Mouse (Mus musculus) midbrain, embryonic 14.5 days (tissue): ENCODE results near the gene Atp6v0a1. TPM values are rescaled to one million over a fixed set of nuclear protein-coding genes. Genes with fewer than 3 reads are reported as not detected.

Source experiments
- ATAC-seq: fragments of 200-750 bp; cut with Nextera tagmentation; 2 replicates; pipeline ENCODE4 v1.8.0; 2017; ENCODE audit warnings: moderate number of reproducible peaks, moderate library complexity; ENCODE audit not compliant: low FRiP score, low TSS enrichment
- DNase-seq: peaks from one replicate; pipeline ENCODE4 v3.0.0-alpha.2; 2015
- H3K27ac ChIP-seq: fragments of 300-500 bp; sonication (generic); replicated peaks from 2 replicates; pipeline ENCODE4 v1.5.1; 2014; ENCODE audit warnings: mild to moderate bottlenecking, low read depth, low read length, moderate library complexity
- H3K27me3 ChIP-seq: fragments of 300-500 bp; sonication (generic); 2 replicates; pipeline ENCODE4 v1.6.1; 2014; ENCODE audit warnings: low read length, control low read depth, mixed read lengths; ENCODE audit not compliant: control insufficient read depth, insufficient read depth
- H3K36me3 ChIP-seq: fragments of 300-500 bp; sonication (generic); 2 replicates; pipeline ENCODE4 v1.6.1; 2014; ENCODE audit warnings: low read length, control low read depth; ENCODE audit not compliant: control insufficient read depth, insufficient read depth
- H3K4me1 ChIP-seq: fragments of 300-500 bp; sonication (generic); 2 replicates; pipeline ENCODE4 v1.6.1; 2014; ENCODE audit warnings: mild to moderate bottlenecking, antibody characterized with exemption, low read length, control low read depth; ENCODE audit not compliant: control insufficient read depth, insufficient read depth
- H3K4me2 ChIP-seq: fragments of 300-500 bp; sonication (generic); 2 replicates; pipeline ENCODE4 v1.6.1; 2014; ENCODE audit warnings: mild to moderate bottlenecking, low read length, moderate library complexity
- H3K4me3 ChIP-seq: fragments of 300-500 bp; sonication (generic); replicated peaks from 2 replicates; pipeline ENCODE4 v1.5.1; 2014; ENCODE audit warnings: low read depth, low read length
- H3K9ac ChIP-seq: fragments of 300-500 bp; sonication (generic); replicated peaks from 2 replicates; pipeline ENCODE4 v1.6.1; 2014; ENCODE audit warnings: mild to moderate bottlenecking, low read length, moderate library complexity
- H3K9me3 ChIP-seq: fragments of 300-500 bp; sonication (generic); 2 replicates; pipeline ENCODE4 v1.6.1; 2016; ENCODE audit warnings: low read length, control low read depth, mixed read lengths; ENCODE audit not compliant: control insufficient read depth
- WGBS: fragments of 180-500 bp; shearing (Covaris S2); extraction: QIAGEN DNeasy Blood & Tissue Kit; methylation state at CpG from one replicate; pipeline ENCODE4 v1.1.7; 2014; 5-methylcytosine and 5-hydroxymethylcytosine counted together
- polyA plus RNA-seq: library from polyadenylated mRNA; unstranded; fragments of >200 nt; fragmentation: Nextera tagmentation; extraction: Ambion mirVana; gene quantifications from 2 replicates; pipeline ENCODE4 v1.2.1, GENCODE M21; 2014

The Atp6v0a1 gene
- 115 and 119 TPM in 2 replicates for polyA plus RNA-seq

DNA sequence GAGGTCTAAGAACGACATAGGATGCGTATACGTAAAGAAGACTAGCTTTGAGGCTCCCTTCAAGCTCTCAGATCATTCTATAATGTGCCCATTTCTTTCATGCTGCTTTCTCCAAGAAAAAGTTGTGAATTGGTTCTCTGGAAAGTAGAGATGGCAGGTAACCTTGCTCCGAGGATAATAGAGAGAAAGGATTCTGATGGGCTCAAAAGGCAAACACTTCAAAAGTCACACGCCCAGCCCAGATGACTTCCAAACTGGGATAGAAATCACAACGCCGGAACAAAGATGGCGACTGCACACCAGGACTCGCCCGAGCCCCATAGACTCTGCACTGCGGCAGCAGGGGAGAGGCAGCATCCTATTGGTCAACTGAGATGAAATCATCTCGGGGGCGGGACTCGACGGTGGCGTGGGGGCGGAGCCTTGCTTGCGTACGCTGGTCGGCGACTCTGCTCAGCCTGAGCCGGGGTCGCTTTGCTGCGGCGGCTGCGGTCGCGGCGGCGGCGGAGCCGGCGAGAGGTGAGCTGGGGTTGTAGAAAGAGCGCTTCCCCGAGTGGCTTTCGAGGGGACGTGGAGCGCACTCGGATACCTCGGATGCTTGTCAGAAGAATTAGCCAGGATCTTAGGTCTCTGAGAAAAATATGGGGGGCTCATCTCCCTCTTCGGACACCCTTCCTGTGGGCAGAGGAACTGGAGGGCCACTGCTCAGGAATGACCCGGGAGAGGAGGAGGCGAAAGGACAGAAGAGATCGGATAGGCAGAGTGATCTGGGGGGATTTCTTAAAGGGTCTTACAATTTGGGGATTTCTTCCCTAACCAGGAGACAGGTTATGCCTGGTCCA, at the start of gene Atp6v0a1:
TSS of gene Atp6v0a1 (plus strand) at position 407 of the 842 bp plus-strand sequence.
- Histone ChIP-seq H3K27ac (peak within 1 kb of the TSS; percentile 90), H3K9me3 (no peaks in the 10 kb centered on the region), H3K9ac (peak within 1 kb of the TSS; percentile 83), H3K36me3 (peaks cover 17% of the 10 kb centered on the region), H3K4me1 (peaks cover 18% of the 10 kb centered on the region), H3K27me3 (no peaks in the 10 kb centered on the region), H3K4me3 (peak within 1 kb of the TSS; percentile 83), H3K4me2 (peak within 1 kb of the TSS; percentile 76)
- ATAC-seq, result peak; percentile 100
- under 1% methylated on average over 44 of the region's 44 CpGs for WGBS
- peak; percentile 99 for DNase-seq

DNA sequence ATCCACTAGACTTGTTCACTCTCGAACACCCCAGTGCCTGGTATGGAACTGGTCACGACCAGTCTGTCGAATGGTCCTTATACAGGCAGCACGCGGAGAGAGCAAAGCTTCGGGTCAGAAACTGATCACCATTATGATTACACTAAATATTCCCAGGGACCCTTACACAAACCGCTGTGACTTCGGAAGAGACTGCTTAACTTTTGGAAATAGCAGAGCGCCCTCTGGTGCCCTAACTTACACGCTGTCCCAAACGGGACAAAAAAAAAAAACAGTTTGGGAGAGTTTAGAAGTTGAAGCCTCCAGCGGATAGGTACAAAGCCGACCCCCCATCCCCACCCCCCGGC, 49.8 kb upstream of the Atp6v0a1 start:
- DNase-seq (peak; percentile 88), ATAC-seq (no peak)
- WGBS, result 3% methylated on average over 14 of the region's 14 CpGs
- H3K36me3 ChIP-seq, result no peaks in the 10 kb centered on the region
- H3K27ac ChIP-seq, result no peak overlapping the region
- peaks cover 31% of the 10 kb centered on the region for H3K27me3 ChIP-seq
- peak overlapping the region; percentile 39 for H3K4me2 ChIP-seq
- H3K9me3 ChIP-seq, result no peaks in the 10 kb centered on the region
- peaks cover 3% of the 10 kb centered on the region; the same call in 1 of the 2 replicates for H3K4me1 ChIP-seq
- H3K9ac ChIP-seq, result no peak overlapping the region
- H3K4me3 ChIP-seq, result peak overlapping the region; percentile 23; the same call in 1 of the 2 replicates

DNA sequence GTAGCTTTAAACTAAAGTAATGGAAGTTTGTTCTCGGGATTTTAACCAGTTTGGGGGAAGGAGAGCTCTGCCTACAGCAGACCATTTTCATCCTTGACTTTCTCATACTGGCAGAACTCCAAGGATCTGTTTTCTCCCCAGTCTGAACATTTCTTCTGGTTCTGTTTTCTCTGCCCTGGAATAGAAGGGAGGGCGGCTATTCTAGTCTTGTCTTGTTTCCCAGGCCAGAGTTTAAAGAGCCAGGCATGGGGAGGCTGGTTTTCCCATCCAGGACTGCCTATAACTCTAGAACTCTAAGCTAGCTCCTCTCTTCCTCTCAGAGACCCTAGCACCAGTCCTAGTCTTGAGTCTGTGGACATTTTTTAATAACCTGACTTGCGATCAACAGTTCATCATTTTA, 49.4 kb upstream of the Atp6v0a1 start:
- 32% methylated on average over 3 of the region's 3 CpGs for WGBS
- H3K4me2 ChIP-seq, result no peak overlapping the region
- H3K9me3 ChIP-seq, result no peaks in the 10 kb centered on the region
- no peak overlapping the region for H3K9ac ChIP-seq
- no peak overlapping the region for H3K4me3 ChIP-seq
- peaks cover 3% of the 10 kb centered on the region; the same call in 1 of the 2 replicates for H3K4me1 ChIP-seq
- H3K27ac ChIP-seq, result no peak overlapping the region
- H3K27me3 ChIP-seq, result peaks cover 31% of the 10 kb centered on the region
- no peak for DNase-seq
- ATAC-seq, result no peak
- H3K36me3 ChIP-seq, result no peaks in the 10 kb centered on the region

DNA sequence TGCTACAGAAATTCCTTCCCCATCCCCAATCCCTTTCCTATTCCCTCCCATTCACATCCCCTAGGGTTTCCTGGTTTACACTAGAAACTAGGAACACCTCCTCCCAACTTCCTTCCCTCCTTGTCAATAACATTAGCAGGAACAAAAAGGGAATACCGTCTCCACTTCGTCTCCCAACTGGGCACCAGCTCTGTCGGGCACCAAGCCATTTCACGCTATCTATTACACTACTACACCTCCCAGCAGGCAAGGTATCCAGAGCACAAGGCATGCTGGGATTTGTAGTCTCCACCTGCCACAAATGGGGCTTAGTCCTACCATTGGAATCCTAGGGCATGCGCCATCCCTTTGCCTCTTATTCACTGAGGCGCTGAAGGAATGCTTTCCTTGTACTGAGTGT, 48.7 kb upstream of the Atp6v0a1 start:
- peak overlapping the region; percentile 36 for H3K4me2 ChIP-seq
- ATAC-seq (0 out of 2 replicates have a peak, but pooled peaks have one; percentile 31), DNase-seq (peak; percentile 86)
- H3K36me3 ChIP-seq, result no peaks in the 10 kb centered on the region
- H3K9me3 ChIP-seq, result no peaks in the 10 kb centered on the region
- peaks cover 31% of the 10 kb centered on the region for H3K27me3 ChIP-seq
- H3K4me1 ChIP-seq, result peaks cover 3% of the 10 kb centered on the region; the same call in 1 of the 2 replicates
- no peak overlapping the region for H3K27ac ChIP-seq
- H3K9ac ChIP-seq, result no peak overlapping the region
- WGBS, result 8% methylated on average over 6 of the region's 6 CpGs
- H3K4me3 ChIP-seq, result no peak overlapping the region

DNA sequence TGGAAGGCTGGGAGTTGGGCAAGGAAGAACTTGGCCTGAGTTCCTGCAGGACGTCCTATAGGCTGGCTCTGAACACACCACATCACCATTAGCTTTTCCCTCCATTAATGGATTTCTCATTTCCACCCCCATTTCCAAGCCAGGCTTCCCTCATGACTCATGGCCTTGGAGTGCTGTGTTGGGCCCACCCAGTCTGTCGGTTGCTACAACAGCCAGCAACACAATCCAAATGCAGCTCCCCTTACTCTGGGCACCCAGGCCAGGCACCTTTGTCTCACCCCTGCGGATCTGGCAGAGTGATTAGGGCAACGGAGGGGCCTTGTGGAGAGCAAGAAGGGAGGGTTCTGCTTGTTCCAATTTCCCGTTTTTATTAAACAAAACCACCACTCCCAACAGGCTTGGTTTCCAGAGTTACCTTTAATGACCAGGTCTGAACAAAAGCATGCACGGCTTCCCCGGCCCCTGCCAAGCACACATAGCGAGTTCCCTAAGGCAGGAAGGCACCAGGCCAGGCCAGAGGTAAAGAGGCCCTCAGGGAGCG, 46.8 kb upstream of the Atp6v0a1 start:
- Histone ChIP-seq H3K9ac (no peak overlapping the region), H3K9me3 (no peaks in the 10 kb centered on the region), H3K36me3 (no peaks in the 10 kb centered on the region), H3K4me1 (peaks cover 3% of the 10 kb centered on the region; the same call in 1 of the 2 replicates), H3K27ac (no peak overlapping the region), H3K4me3 (no peak overlapping the region), H3K27me3 (peaks cover 28% of the 10 kb centered on the region), H3K4me2 (no peak overlapping the region)
- 69% methylated on average over 9 of the region's 9 CpGs for WGBS
- ATAC-seq, result no peak
- DNase-seq, result no peak

DNA sequence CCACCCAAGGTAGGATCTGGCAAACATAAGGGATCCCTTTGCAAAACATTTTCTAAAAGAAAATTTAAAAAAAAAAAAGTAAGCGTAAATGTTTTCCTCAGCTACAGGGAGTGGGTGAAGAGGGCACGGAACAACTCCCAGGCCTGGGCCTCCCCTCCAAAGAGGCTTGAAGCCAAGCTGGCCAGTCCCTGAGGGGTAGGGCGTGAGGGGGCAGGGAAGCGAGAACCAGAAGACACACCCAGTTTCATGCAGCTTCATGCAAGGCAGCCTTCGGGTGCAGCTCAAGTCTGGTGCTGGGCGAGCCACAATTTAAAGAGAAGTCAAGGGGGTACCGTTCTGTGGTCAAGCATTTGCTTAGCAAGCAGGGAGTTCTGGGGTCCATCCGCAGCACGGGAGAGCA, 45.6 kb upstream of the Atp6v0a1 start:
- ATAC-seq, result no peak
- H3K4me2 ChIP-seq, result no peak overlapping the region
- H3K36me3 ChIP-seq, result no peaks in the 10 kb centered on the region
- no peak overlapping the region for H3K9ac ChIP-seq
- H3K9me3 ChIP-seq, result no peaks in the 10 kb centered on the region
- H3K27ac ChIP-seq, result no peak overlapping the region
- no peak for DNase-seq
- H3K4me3 ChIP-seq, result no peak overlapping the region
- WGBS, result 80% methylated on average over 9 of the region's 9 CpGs
- H3K27me3 ChIP-seq, result peaks cover 26% of the 10 kb centered on the region
- H3K4me1 ChIP-seq, result peaks cover 1% of the 10 kb centered on the region; the same call in 1 of the 2 replicates

DNA sequence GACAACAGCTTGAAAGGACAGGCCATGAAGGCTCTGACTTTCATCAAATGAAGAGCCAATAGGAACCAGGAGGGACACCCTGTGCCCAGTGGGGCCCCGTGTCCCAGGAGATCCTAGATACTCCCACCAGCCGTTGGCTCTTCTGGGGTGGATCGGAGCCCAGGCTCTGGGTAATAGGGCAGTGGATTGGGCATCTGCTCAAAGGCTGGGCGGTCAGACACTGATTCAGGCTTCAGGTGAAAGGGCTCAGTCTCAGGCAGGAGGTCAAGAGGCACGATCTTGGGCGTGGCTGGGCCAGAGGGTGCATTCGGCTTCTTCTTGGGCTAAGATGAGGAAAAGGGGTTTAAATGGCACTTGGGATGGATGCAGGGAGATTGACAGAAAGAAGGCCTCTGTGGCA, 45.1 kb upstream of the Atp6v0a1 start:
- ATAC-seq, result no peak

DNA sequence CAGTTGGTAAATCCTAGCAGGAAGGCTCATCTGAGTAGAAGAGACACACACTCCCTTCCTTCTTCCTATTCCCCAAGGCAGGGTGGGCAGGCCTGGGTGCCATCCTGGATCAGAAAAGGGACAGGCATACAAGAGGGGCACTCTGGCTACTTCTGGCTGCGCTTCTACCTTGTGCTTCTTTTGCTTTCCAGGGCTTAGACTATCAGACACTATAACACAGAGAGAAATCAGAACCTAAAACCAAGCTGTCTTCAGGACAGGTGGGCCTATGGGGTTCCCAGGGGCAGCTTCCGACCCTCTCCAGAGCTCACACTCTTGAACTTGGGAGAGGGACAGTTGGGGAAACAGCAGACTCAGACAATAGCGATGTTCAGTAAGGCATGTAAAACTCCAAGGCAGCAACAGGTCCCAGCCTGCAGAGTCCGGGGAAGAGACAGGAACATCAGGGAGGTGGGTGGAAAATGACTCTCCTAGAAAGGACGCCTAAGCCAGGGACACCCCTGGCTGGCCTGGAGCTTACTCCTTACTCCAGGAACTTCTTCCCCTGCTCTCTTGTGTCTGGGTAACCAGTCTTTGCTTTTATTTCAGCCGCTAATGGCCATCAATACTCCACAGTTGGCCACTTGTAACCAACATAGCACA, 44.2 kb upstream of the Atp6v0a1 start:
- ATAC-seq (no peak), DNase-seq (no peak)
- Histone ChIP-seq H3K4me3 (no peak overlapping the region), H3K27ac (no peak overlapping the region), H3K9ac (no peak overlapping the region), H3K4me2 (no peak overlapping the region), H3K27me3 (peaks cover 26% of the 10 kb centered on the region), H3K9me3 (no peaks in the 10 kb centered on the region), H3K4me1 (no peaks in the 10 kb centered on the region), H3K36me3 (no peaks in the 10 kb centered on the region)
- WGBS, result 82% methylated on average over 6 of the region's 6 CpGs

More for the DNA sequence above, 45.1 kb upstream of the Atp6v0a1 start:
- DNase-seq, result no peak
- H3K27ac ChIP-seq, result no peak overlapping the region
- H3K4me1 ChIP-seq, result no peaks in the 10 kb centered on the region
- no peaks in the 10 kb centered on the region for H3K36me3 ChIP-seq
- H3K9me3 ChIP-seq, result no peaks in the 10 kb centered on the region
- peaks cover 26% of the 10 kb centered on the region for H3K27me3 ChIP-seq
- no peak overlapping the region for H3K4me2 ChIP-seq
- no peak overlapping the region for H3K9ac ChIP-seq
- WGBS, result 87% methylated on average over 7 of the region's 7 CpGs
- H3K4me3 ChIP-seq, result no peak overlapping the region
